Mouse (Mus musculus) bone marrow macrophage, adult 2 months (primary cell): ENCODE data around the gene Sec23a.

Experiments used
- CTCF ChIP-seq: IDR thresholded peaks from 2 replicates; pipeline ENCODE4 v1.5.1; 2012; ENCODE audit warnings: low read depth, mild to moderate bottlenecking, low read length, moderate library complexity
- POLR2A ChIP-seq: IDR thresholded peaks from 2 replicates; pipeline ENCODE4 v1.6.1; 2012; ENCODE audit warnings: mild to moderate bottlenecking, low read depth, low read length, borderline replicate concordance

- TF ChIP-seq CTCF (no peak), POLR2A (no peak)
Measured at GRCm38 (mm10) chr12:58956162-58956561, 55.7 kb downstream of the Sec23a start.
